Mouse (Mus musculus): ENCODE results near the gene Zcwpw1.
"Not testable (repeated sequence)": the region's sequence is repeated elsewhere in the genome, so short reads cannot be mapped to it uniquely, and the experiment has no call there.

Gene Zcwpw1

DNA sequence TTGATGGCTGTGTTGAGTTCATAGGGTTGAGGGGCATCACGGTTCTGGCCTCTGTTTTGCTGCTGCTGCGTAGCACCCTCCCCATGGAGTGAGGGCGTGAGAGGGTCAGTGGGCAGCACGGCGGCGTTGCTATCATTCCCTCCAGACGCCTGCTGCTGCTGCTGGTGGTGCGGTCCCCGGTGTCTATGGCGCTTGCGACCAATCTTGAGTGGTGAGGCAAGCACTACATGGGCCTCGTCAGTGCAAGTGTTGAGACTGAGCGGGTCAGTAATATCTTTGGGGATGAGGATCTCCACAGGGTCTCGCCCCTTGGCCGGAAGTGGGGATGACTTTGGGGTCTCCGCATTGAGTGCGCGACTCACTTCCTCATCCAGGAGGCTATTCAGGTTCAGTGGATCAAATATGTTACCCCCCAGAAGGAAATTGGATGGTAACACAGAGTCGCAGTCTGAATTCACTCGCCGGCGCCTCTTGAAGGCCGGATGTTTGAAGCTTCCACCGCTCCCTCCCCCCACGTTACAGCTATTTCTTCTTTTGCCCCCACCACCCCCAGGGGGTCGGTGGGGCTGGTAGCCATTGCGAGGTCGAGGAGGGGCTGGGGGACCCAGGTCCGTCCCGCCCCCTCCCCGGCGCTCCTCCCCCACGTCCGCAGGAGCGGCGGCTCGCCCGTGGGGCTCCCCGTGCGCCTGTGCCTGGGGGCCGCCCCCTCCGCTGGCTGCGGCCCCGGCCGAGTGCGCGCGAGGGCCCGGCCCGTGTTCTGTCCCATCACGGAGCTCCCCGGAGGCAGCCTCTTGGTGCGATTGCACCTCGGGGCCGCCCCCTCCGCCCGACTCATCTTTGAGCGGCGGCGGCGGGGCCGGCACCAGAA is 2.2 kb upstream of the Zcwpw1 start:
- peak; percentile 41 for DNase-seq

DNA sequence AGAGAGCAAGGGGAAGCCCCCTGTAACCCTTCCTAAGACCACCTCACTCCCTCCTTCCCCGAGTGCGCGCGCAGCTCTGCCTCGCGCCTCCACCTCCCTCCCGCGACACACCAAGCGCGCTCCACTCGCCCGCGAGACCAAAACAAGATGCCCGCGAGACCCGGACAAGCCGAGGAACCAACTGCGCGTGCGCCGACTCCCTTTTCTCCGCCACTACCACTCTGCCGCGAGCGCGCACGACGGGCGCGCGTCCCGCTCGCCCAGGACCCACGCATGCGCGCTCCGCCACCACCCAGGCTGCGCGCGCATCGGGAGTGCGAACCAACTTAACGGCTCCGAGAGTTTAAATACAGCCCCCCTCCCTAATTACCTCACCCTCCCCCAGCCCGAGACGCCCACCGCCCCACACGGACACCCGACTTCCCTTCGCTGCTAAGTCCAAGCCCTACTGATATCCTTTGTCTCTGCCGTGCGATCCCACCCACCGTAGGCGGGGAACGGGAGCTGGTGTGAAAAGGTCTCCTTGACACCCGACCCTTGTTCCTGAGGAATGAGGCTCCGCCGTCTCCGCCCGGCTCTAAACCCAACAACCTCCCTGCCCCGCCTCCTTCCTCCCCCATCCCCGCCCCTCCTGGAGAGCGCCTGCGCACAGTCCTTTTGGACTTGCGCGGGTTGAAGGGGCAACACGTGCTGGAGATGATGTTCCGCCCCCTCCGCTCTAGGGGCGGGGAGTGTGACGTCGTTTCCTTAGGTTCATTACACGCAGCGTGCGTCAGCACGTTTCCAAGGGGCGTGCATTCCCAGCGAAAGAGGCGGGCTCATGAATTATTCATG is 1.3 kb upstream of the Zcwpw1 start:
- peak; percentile 99 for DNase-seq

DNA sequence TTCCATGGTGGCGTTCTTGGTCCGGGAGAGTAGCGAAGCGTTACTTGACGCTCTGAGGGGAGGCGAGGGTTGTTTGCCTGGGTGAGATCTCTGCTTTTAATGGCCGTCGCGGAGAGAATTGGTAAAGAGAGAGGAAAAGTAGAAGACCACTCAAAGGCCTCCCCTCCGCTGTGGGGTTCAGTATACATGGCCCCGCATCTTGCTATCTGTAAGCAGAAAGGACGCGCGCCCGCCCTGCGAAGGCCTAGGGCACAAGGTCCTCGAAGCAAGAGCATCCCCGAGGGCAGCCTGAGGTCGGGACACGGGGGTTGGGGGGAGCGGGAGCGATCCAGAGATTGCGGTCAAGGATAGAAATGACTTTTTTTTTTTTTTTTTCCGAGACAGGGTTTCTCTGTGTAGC is 573 bp downstream of the Zcwpw1 start:
- DNase-seq = no peak

DNA sequence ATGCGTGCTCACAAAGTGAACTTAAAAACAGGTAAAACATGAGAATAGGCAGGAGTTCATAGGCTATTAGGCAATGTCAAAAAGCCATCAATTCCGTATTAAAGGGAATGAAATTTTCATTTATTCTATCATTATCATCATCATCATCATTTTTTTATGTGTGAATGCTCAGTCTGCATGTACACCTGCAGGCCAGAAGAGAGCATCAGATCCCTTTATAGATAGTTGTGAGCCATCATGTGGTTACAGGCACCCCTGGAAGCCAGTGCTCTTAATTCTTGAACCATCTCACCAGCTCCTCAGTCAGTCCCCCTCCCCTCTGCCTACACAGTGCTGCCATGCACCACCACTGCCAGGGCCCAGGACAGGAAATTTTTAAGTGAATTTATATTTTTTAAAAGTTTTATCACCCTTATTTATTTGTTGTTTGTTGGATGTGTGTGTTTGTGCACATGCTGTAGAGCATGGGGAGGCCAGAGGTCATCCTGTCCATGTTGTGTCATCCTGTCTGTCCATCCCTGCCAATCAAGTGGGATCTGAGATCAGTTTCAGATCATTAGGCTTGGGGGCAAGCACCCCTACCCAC is 1.4 kb downstream of the Zcwpw1 start:
- no peak for DNase-seq

DNA sequence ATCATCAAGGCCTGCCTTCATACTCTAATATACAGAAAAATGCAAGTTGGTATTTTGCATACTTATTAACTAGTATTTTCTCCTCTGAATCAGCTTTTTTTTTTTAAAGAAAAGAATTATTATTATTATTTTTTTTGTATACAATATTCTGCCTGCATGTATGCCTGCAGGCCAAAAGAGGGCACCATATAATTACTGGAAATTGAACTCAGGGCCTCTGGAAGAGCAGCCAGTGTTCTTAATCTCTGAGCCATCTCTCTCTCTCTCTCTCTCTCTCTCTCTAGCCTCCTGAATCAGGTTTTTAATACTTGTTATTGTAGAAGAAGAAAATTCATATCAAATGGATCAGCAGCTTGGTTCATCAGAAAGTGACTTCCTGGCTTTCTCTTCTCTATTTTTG is 4.0 kb downstream of the Zcwpw1 start:
- DNase-seq = no peak

DNA sequence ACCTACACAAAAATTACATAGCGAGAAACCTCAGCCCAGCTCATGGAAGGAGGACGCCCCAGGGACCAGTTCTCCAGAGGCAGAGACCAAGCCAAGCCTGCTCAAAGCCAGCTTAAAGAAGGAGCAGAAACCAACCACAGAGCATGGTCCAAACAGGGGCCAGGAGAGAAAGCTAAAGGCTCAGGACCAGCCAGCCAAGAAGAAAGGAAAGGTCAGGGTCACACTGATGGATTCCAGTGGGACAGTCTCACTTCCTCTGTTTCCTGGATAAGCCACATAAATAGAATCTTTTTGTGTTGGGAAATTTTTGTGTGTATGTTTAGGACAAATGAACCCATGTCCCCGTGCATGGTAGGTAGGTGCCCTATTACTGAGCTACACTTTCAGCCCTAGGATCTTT is 9.0 kb downstream of the Zcwpw1 start:
- no peak for DNase-seq

DNA sequence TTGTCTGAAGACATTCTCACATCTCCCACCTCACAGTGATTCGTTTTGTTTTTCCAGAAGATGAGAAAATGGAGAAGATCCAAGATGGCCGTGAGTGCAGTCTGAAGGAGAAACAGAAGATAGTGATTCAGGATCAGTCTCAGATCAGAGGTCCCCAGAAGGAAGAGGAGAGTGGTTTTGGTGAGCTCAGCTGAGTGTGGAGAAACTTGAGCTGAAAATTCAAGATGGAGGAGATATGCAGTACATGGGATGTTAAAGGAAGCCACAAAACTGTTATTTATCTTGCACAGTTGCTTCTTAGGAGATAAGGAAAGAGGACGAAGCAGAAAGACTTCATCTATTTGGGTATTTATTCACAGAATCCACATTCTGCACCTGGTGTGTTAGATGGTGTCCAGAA is 13.3 kb downstream of the Zcwpw1 start:
- no peak for DNase-seq

DNA sequence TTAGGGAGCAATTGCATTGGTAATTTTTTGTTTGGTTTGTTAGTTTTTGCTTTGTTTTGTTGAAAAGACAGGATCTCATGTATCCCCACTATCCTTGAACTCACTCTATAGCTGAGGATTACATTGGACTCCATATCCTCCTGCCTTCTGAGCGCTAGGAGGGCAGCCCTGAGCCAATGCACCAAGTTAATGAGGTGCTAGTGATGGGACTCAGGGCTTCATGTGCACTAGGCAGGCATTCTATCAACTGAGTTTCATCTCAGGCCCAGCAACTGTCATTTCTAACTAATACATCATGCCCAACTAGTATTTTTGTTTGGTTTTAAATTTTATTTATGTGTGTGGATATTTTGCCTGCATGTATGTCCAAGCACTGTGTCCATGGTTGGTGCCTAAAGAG is 18.6 kb downstream of the Zcwpw1 start:
- no peak for DNase-seq

DNA sequence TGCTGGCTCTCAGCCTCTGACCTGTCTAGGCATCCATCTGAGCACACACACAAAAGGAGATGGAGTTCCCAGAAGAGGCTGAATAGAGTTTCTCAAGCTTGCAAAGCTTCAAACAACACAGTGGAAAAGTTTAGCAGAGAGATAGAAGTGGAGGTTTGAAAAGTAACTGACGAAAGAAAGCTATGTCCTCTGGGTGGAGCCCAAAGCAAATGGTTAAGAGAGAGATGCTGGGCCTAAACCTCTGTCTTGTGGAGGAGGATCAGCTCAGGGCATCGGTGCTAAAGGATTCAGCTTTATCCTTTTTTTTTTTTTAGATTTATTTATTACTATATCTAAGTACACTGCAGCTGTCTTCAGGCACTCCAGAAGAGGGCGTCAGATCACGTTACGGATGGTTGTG is 20.7 kb downstream of the Zcwpw1 start:
- no peak for DNase-seq

DNA sequence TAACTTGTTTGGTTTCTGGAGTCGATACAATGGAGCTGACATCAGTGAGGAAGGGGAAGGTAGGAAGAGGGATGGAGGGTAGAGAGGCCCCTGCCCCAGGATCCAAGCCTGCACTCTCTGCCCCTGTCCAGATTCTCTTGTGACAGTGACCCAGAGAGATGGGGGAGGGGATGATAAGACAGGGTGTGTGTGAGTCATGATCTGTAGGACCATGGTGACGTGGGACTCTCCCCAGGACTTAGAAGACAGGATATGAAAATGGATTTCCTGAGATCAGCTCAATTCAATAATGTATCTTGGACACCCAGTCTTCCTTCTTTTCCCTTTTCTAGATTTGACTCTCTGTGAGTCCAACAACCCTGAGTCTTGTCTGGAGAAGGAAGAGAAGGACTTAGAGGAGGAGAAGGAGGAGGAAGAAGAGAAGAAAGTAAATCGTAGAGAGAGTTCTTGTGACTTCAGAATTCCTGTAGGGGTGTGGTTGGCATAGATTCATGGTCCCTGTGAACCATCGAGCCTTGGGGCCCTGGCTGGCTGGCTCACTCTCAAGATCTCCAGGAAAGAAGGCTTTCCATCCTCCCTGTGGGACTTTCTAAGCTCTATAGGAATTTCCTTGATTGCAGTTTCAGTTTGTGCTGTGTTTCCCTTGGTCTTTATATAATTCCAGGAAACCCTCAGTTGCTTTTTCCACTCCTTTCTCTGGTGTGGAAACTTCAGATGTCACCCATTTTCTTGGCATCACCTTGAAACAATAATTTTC is 30.0 kb downstream of the Zcwpw1 start:
- DNase-seq = no peak

DNA sequence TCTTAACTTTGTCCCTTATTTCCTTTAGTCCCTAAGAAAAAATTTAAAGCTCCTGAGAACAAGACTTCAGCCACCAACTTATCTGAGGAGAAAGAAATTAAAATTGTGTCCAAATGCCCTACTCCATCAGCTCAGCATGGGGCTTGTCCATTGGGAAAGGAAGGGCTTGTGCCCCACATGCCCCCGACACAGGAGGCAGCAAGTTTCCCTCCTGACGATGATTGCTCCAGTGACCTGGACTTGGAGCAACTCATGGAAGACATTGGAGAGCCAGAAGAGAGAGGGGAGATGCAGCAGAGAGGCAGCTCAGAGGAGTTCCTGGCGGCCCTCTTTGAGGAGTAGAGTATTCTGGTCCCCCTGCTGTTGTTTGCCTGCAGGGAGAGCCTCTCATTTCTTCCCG is 34.5 kb downstream of the Zcwpw1 start:
- DNase-seq = no peak

DNA sequence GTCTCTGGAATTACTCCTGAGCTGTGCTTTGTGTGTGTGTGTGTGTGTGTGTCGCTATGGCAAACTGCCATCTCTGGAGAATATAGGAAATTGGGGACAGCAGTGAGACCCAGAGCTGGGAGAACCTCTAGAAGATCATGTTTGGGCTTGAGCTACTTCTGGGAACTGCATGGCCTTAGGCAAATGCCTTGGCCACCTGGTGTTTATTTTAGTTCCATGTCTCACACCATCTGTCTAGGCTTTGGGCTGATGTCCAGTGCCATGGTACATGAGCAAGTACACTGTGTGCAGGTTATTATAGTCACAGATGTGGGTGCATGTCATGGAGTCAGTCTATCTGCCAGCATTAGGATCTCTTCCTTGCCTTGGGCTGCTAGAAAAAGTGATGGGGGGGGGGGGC is 35.0 kb downstream of the Zcwpw1 start:
- DNase-seq = no peak

DNA sequence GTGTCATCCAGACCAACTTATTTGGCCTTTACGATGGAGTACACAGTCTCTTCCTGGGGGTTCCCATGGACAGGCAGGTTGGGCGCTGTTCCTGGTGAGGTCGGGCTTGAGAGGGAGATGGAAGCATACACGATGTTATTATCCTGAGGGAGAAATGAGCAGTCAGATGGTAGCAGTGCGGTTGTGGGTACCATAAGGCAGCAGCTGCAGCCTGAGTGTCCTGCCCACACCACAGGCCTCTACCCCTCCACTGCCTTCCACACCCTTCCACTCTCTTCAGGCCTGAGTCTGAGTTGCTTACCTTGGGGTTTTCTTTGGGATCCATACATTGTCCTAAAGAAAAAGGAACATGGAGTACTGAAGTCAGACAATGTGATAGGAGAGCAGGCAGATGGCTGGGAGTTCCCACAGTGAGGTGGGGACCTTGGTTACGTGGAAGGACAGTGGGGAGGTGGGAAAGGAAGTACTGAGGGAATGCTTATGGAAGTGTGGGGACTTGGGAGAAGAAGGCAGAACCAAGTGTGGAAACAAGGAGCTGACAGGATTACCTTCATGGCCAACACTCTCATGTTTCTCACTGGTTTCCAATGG is 36.0 kb downstream of the Zcwpw1 start:
- no peak for DNase-seq

DNA sequence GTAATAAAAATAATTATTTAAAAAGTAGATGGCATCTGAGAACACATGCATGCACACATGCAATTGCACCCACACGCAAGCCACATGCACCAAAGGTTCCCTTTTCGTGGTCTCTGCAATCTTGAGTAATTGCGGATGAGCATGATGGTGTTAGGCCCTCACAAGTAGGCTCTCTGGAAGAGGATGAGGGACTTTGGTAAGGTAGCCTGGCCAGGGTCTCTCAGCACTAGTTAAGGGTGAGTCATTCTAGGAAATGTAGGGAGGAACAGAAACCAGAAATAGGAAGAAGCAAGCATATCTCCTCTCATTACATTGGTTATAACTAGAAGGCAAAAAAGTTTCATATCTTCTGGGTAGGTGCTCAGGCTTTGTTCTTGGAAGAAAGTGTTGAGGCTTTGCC is 37.4 kb downstream of the Zcwpw1 start:
- DNase-seq = no peak

DNA sequence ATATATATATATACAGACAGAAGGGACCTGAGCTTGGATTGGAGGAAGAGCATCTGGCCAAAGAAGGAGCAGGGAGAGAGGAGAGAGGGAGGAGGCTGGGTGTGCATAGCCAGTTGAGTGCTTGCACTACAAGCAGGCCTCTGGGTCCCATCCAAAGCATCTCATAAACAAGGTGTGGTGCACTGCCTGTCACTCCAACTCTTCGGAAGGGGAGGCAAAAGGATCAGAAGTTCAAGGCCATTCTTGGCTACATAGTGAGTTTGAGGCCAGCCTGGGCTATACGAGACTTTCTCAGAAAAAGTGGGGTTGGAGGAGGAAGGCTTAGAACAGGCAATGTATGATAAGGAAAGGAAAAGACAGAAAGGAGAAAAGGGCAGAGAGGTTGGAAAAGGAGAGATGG is 38.4 kb downstream of the Zcwpw1 start:
- DNase-seq = no peak

DNA sequence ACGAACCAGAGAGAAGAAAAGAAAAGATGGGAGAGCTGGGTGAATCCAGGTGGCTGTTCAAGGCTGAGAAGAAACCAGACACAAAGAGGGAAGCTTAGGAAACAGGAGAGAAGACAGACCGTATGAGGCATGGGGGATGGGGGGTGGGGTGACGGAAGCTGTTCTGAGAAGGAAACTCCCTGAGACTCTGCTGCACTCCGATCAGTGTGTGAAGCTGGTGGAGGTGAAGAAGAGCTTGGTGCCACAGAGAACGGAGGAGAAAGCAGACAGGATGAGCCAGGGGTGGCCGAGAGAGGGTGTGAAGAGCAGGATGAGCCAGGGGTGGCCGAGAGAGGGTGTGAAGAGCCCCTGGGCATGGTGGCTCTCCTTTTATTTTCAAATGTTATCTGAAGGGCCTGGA is 38.8 kb downstream of the Zcwpw1 start:
- DNase-seq = no peak

DNA sequence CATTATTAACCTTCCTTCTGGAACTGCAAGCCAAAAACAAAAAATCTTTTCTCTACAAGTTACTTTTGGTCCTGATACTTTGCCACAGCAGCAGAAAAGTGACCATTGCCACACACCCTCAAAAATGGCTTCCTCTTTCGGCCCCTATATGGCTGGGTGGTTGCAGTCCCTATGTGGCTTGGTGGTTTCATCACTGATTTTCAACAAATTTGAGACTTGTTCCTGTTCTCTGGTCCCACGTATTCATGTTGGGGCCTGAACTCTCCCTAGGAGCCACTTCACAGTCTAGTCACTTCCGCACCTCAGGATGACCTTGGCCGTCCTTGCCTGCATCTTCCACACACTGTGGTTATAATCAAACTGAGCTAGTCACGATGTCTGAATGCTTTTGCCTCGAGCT is 41.1 kb downstream of the Zcwpw1 start:
- no peak for DNase-seq

DNA sequence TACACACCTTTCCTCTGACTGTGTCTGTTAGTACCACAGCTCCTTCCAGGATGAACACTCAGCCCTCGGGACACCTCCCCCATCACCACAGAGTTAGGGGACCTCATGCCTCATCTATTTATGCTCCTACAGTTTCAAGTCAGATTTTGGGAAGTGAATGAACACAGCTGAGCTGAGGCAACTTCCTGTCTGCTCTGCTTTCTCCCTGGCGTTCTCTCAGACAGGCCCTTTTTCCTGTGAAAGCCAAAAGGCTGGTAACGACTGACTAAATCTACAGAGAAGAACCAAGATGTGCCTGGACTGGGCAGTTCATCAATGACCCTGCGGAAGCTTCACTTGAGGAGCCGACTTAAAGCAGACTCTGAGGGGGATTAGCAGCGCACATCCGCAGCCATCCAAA is 42.6 kb downstream of the Zcwpw1 start:
- no peak for DNase-seq

DNA sequence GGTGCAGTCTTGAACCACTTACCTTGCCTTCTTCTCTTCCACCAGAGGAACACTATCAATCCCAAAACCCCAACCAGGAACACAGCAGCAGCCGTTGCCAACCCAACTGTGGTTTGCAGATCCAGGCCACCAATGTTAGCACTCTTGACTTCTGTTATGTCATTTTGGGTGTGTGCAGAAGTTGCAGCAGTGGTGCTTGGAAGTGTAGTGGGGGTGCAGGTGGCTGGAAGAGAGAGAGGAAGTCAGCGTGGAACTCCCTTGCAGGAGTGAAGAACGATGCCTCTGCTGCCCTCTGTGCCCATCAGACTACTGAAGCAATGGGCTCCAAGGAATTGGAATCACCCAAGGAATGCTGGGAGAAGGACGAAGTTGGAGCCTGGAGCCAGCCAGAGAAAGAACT is 43.5 kb downstream of the Zcwpw1 start:
- DNase-seq = no peak

DNA sequence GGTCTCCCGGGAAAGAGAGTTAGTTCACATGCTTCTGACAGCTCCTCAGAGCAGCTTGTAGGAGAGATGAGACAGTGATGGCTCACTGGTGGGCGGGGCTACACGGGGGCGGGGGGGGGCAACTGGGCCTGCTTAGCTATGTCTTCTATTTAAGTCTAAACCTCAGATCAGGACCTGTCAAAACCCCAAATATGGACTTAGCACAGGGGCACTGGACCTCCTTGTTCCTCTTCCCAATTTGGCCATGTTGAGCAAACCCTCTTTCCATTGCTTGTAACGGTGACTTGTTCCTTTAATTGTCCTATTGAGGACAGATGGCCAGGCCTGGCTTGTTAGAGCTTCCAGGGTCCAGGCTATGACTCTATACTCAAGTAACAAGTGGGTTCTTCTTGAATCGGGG is 43.9 kb downstream of the Zcwpw1 start:
- no peak for DNase-seq

DNA sequence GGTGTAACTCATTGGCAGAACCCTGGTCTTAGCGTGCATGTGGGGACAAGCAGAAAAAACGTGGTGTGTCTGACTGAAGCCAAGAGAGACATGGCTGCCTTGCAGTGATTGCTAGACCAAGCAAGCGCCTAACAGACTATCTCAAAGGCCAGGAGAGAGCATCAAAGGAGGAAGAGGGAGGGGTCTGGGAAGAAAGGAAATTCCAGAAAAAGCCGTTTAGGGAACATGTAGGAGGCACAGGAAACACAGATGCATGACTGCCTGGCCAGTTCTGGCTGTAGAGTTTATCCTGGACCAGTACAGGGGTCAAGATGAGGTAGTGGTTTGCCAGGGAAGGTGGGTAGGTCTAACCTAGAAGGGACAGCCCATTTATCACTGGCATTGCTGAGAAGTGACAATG is 45.9 kb downstream of the Zcwpw1 start:
- DNase-seq = no peak

DNA sequence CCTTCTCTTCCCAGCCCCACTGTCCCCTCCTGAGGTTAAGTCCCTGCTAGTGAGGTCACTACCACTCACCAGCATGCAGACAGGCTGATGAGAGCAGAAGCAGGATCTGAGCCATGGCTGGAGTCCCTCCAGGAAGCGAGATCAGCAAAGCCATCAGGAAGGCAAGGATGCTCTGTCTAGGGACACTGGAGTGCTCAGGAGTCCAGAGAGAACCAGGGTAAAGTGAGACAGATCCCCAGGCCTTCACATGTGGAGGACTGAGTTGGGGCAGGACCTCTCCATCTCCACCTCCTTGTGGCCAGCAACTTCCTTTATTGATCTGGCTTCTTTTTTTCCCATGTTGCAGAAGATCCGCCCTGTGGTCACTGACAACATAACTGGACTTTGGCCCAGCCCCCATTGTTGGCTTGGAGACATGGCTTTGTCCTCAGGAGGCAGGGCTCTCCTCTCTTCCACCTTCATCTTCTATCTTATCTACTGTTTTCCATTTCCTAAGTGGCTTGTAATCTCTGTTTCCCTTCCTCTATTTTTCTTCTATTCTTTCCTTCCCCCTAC is 48.4 kb downstream of the Zcwpw1 start, which contains the start of gene Pilra:
Gene Pilra (minus strand): TSS at position 316 of the 555 bp plus-strand sequence.
- not testable (repeated sequence) for DNase-seq
